Mouse (Mus musculus) limb, embryonic 12.5 days (tissue): ENCODE results near the gene Polr2l. TPM values are rescaled to one million over a fixed set of nuclear protein-coding genes. Genes with fewer than 3 reads are reported as not detected.

Source experiments
- ATAC-seq: fragments of 200-750 bp; cut with Nextera tagmentation; 2 replicates; pipeline ENCODE4 v1.8.0; 2017; ENCODE audit warnings: low read depth, moderate TSS enrichment; ENCODE audit not compliant: insufficient number of reproducible peaks, insufficient read depth, low FRiP score, low TSS enrichment
- H3K27ac ChIP-seq: fragments of 300-500 bp; sonication (generic); 2 replicates; pipeline ENCODE4 v1.5.1; 2016; ENCODE audit warnings: mild to moderate bottlenecking, moderate library complexity
- H3K27me3 ChIP-seq: fragments of 300-500 bp; sonication (generic); 2 replicates; pipeline ENCODE4 v1.6.1; 2016; ENCODE audit warnings: mild to moderate bottlenecking, moderate library complexity
- H3K36me3 ChIP-seq: fragments of 300-500 bp; sonication (generic); 2 replicates; pipeline ENCODE4 v1.6.1; 2016; ENCODE audit warnings: mild to moderate bottlenecking, moderate library complexity
- H3K4me1 ChIP-seq: fragments of 300-500 bp; sonication (generic); replicated peaks from 2 replicates; pipeline ENCODE4 v1.6.1; 2016
- H3K4me2 ChIP-seq: fragments of 300-500 bp; sonication (generic); 2 replicates; pipeline ENCODE4 v1.6.1; 2016; ENCODE audit warnings: mild to moderate bottlenecking, moderate library complexity
- H3K4me3 ChIP-seq: fragments of 300-500 bp; sonication (generic); replicated peaks from 2 replicates; pipeline ENCODE4 v1.5.1; 2016; ENCODE audit warnings: mild to moderate bottlenecking
- H3K9ac ChIP-seq: fragments of 300-500 bp; sonication (generic); replicated peaks from 2 replicates; pipeline ENCODE4 v1.6.1; 2016; ENCODE audit warnings: mild to moderate bottlenecking, moderate library complexity
- H3K9me3 ChIP-seq: fragments of 300-500 bp; sonication (generic); 2 replicates; pipeline ENCODE4 v1.6.1; 2016; ENCODE audit warnings: mild to moderate bottlenecking, moderate library complexity
- WGBS: fragments of 180-500 bp; shearing (Covaris S2); methylation state at CpG from one replicate; pipeline ENCODE4 v1.1.7; 2016; 5-methylcytosine and 5-hydroxymethylcytosine counted together
- polyA plus RNA-seq: library from polyadenylated mRNA; unstranded; fragments of >200 nt; fragmentation: Nextera tagmentation; extraction: Ambion mirVana; gene quantifications from 2 replicates; pipeline ENCODE4 v1.2.1, GENCODE M21; 2016

The Polr2l gene
- polyA plus RNA-seq, 1 experiment from 2014 or later: 65.7 TPM

DNA sequence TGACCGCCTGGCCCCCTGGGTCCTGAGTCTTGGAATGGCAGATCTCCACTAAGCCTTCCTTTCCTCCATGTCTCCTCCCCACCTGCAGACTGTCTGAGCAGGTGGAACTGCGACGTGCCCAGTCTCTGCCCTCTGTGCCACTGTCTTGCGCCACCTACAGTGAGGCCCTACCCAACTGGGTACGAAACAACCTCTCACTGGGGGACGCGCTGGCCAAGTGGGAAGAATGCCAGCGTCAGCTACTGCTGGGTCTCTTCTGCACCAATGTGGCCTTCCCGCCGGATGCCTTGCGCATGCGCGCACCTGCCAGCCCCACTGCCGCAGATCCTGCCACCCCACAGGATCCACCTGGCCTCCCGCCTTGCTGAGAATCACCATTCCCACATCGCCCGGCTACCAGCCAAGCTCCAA, 15.6 kb downstream of the Polr2l start:
- Histone ChIP-seq H3K4me2 (no peak overlapping the region), H3K4me3 (no peak overlapping the region), H3K27ac (no peak overlapping the region), H3K36me3 (peaks cover 8% of the 10 kb centered on the region; the same call in 1 of the 2 replicates), H3K4me1 (peaks cover 33% of the 10 kb centered on the region), H3K9me3 (no peaks in the 10 kb centered on the region), H3K9ac (no peak overlapping the region), H3K27me3 (peaks cover 69% of the 10 kb centered on the region)
- WGBS: 90% methylated on average over 17 of the region's 17 CpGs
- no peak for ATAC-seq

DNA sequence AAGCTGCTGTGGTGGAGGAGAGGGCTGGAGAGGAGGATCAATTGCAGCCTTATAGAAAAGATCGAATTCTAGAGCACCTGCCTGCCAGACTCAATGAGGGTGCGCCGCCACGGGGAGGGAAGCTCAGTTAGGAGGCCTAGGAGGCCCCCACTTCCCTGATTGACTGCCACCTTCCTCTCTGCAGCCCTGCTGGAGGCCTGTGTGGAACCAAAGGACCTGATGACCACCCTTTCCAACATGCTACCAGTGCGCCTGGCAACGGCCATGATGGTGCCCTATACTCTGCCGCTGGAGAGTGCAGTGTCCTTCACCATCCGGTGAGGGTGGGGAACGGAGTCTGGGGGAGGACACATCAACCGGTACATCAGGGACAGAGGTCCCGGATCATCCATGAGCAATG, 16.3 kb downstream of the Polr2l start:
- H3K27me3 ChIP-seq: peaks cover 63% of the 10 kb centered on the region
- no peak overlapping the region for H3K27ac ChIP-seq
- no peak overlapping the region for H3K4me2 ChIP-seq
- H3K9ac ChIP-seq: no peak overlapping the region
- WGBS: 91% methylated on average over 11 of the region's 11 CpGs
- no peaks in the 10 kb centered on the region for H3K9me3 ChIP-seq
- H3K4me3 ChIP-seq: no peak overlapping the region
- no peak for ATAC-seq
- peaks cover 8% of the 10 kb centered on the region; the same call in 1 of the 2 replicates for H3K36me3 ChIP-seq
- peaks cover 30% of the 10 kb centered on the region for H3K4me1 ChIP-seq

DNA sequence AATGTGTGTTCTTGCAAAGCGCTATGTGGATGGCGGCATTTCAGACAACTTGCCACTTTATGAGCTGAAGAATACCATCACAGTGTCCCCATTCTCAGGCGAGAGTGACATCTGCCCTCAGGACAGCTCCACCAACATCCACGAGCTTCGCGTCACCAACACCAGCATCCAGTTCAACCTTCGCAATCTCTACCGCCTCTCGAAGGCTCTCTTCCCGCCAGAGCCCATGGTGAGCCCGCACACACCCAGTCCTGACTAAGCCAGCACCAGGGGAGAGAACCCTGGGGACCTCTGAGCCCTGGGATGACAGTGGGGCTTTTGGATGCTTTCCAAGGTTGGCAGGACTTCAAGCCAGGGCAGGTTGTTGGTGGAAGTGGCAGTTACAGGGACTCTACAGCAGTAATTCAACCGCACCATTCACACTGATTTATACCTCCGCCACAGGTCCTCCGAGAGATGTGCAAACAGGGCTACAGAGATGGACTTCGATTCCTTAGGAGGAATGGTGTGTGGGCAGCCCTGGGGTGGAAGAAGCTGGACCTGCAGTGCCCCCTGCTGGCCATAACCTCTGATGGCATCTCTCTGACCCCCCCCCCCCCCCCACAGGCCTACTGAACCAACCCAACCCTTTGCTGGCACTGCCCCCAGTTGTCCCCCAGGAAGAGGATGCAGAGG, 16.8 kb downstream of the Polr2l start:
- ATAC-seq: no peak
- Histone ChIP-seq H3K27ac (no peak overlapping the region), H3K9me3 (no peaks in the 10 kb centered on the region), H3K4me2 (no peak overlapping the region), H3K27me3 (peaks cover 57% of the 10 kb centered on the region), H3K36me3 (peaks cover 8% of the 10 kb centered on the region; the same call in 1 of the 2 replicates), H3K9ac (no peak overlapping the region), H3K4me1 (peaks cover 30% of the 10 kb centered on the region), H3K4me3 (no peak overlapping the region)
- WGBS: 75% methylated on average over 15 of the region's 15 CpGs

DNA sequence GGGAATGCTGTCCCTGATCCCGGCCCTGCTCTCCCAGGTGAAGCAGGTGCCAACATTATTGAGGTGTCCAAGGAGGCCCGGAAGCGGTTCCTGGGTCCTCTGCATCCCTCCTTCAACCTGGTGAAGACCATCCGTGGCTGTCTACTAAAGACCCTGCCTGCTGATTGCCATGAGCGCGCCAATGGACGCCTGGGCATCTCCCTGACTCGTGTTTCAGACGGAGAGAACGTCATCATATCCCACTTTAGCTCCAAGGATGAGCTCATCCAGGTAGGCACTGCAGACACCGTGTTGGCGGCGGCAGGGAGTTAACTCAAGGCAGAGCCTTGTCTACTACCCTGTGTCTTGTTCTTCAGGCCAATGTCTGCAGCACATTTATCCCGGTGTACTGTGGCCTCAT, 17.7 kb downstream of the Polr2l start:
- no peak overlapping the region for H3K4me3 ChIP-seq
- peaks cover 26% of the 10 kb centered on the region for H3K4me1 ChIP-seq
- no peak for ATAC-seq
- no peak overlapping the region for H3K9ac ChIP-seq
- H3K27me3 ChIP-seq: peaks cover 49% of the 10 kb centered on the region
- H3K4me2 ChIP-seq: no peak overlapping the region
- 91% methylated on average over 14 of the region's 14 CpGs for WGBS
- no peaks in the 10 kb centered on the region for H3K9me3 ChIP-seq
- peaks cover 10% of the 10 kb centered on the region for H3K36me3 ChIP-seq
- no peak overlapping the region for H3K27ac ChIP-seq

DNA sequence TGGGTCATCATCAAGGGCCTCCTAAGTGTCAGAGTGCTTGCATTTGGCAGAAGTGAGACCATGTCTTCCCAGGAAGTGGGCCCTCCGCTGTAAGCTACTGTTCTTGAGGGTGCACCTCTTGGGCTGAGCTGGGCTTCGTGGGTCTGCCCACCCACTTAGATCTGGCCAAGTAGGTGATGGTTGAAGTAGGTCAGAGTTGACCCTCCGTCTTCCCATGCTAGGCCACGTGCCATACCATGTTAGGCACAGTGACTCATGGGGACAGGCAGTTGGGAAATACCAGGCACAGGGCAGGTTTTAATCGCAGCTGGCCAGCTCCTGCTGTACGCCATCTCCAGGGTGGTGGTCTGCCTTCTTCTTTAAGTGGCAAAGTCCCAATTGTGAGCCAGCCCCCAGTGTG, 18.2 kb downstream of the Polr2l start:
- Histone ChIP-seq H3K4me1 (peaks cover 21% of the 10 kb centered on the region), H3K27me3 (peaks cover 44% of the 10 kb centered on the region), H3K9ac (no peak overlapping the region), H3K27ac (no peak overlapping the region), H3K4me2 (no peak overlapping the region), H3K9me3 (no peaks in the 10 kb centered on the region), H3K36me3 (peaks cover 15% of the 10 kb centered on the region), H3K4me3 (no peak overlapping the region)
- WGBS: 94% methylated on average over 6 of the region's 6 CpGs
- no peak for ATAC-seq

DNA sequence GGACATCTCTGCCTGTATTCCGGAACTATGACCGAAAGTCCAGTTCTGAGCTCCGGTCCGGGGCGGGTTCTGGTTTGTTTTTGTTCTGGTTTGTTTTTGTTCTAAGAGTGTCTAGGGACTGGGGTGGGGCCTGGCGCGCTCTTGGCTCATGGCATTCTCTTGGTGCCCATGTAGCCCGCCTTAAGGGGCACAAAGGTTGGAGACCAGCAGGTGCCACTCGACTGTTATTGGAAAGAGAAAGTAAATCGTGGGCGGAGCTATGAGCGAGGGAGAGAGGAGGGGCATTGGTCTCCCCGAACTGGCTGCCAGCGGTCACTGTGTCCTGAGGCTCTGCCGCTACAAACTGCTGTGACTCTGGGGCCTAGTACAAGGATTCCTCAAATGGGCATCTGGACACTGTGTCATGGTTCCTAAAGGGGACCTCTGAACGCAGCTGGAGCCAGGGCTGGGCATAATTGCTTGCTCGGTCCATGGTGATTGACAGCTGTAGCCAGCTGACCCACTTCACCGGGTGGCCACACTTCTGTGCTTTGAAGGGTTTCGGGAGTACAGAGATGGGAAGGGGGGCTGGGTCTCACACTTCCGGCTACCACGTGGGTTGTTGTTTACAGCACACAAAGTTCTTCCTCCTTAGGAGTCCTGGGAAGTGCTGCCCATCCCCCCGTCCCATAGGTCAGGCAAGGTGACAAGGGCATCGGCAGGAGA, 19.2 kb downstream of the Polr2l start:
- Histone ChIP-seq H3K4me2 (peak overlapping the region; percentile 98), H3K4me3 (peak overlapping the region; percentile 61), H3K27ac (peak overlapping the region; percentile 66; the same call in 1 of the 2 replicates), H3K9ac (peak overlapping the region; percentile 66), H3K27me3 (peaks cover 34% of the 10 kb centered on the region), H3K9me3 (no peaks in the 10 kb centered on the region), H3K4me1 (peaks cover 17% of the 10 kb centered on the region), H3K36me3 (peaks cover 24% of the 10 kb centered on the region)
- ATAC-seq: peak; percentile 21
- WGBS: 1% methylated on average over 23 of the region's 23 CpGs

DNA sequence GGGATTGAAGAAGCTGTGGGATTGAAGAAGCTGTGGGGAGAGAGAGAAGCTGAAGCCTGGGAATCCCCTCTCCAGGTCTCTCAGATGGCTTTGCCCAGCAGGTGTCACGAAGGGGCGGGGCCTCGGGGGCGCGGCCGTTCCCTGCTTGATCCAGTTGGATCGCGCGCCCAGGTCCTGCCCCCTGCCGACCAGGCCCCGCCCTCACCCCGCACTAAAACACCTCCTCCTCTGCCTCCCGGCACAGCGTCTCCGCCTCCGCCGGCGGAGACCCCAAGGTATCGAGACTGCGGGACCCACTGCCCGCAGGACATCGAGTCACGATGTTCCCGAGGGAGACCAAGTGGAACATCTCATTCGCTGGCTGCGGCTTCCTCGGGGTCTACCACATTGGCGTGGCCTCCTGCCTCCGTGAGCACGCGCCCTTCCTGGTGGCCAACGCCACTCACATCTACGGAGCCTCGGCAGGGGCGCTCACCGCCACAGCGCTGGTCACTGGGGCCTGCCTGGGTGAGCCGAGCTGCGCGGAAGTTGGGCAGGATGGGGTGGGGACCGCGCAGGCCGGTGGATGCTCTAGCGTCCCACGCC, 19.9 kb downstream of the Polr2l start, which contains the start of gene Pnpla2:
Pnpla2 (plus strand) TSS at position 232 of the 585 bp plus-strand sequence.
- H3K4me2 ChIP-seq: peak within 1 kb of the TSS; percentile 98
- H3K27me3 ChIP-seq: peaks cover 27% of the 10 kb centered on the region
- WGBS: under 1% methylated on average over 45 of the region's 45 CpGs
- H3K27ac ChIP-seq: peak within 1 kb of the TSS; percentile 66; the same call in 1 of the 2 replicates
- H3K4me3 ChIP-seq: peak within 1 kb of the TSS; percentile 61
- H3K9ac ChIP-seq: peak within 1 kb of the TSS; percentile 66
- H3K4me1 ChIP-seq: peaks cover 17% of the 10 kb centered on the region
- peaks cover 31% of the 10 kb centered on the region for H3K36me3 ChIP-seq
- peak; percentile 74 for ATAC-seq
- no peaks in the 10 kb centered on the region for H3K9me3 ChIP-seq

DNA sequence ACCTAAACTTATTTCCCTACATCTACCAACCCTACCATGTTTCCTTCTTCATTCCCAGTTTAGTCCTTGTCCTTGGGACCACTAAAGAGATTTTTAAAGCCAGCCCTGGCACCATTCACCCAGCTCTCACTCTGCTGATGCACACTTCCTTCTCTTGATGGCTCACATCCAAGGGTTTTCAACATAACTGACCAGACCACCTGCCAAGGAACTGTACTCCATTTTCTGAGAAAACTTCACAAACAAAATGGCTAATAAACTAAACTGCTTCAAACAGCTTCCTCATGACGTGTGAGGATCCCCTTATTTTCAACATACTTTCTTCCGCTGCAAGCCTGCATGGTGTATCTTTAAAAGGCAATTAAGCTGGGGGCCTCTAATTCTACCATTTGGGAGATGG, 21.3 kb downstream of the Polr2l start:
- ATAC-seq: no peak
- H3K36me3 ChIP-seq: peaks cover 38% of the 10 kb centered on the region
- no peaks in the 10 kb centered on the region for H3K9me3 ChIP-seq
- 71% methylated on average over 2 of the region's 2 CpGs for WGBS
- peaks cover 13% of the 10 kb centered on the region for H3K27me3 ChIP-seq
- H3K4me3 ChIP-seq: no peak overlapping the region
- H3K4me1 ChIP-seq: peaks cover 18% of the 10 kb centered on the region
- H3K9ac ChIP-seq: no peak overlapping the region
- H3K4me2 ChIP-seq: no peak overlapping the region
- H3K27ac ChIP-seq: no peak overlapping the region

DNA sequence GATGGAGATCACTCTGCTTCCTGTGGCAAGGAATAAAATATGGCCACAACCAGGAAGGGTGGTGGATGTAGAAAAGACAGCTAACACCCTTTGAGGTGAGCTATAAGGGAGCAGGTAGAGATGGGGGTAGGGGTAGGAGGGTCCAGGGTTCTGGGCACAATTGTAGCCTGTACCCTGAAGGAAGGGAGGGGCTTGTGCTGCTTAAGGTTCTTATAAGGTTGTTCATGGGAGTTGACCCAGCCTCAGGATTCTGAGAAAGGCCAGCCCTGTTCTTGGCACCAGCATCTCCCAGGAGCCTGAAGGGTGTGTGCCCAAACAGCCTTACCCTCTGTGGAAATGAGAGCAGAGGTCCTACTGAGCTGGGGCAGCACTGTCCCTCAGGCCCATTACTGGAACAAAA, 23.0 kb downstream of the Polr2l start:
- H3K4me2 ChIP-seq: no peak overlapping the region
- H3K36me3 ChIP-seq: peaks cover 41% of the 10 kb centered on the region
- no peak overlapping the region for H3K4me3 ChIP-seq
- no peaks in the 10 kb centered on the region for H3K9me3 ChIP-seq
- ATAC-seq: no peak
- H3K27ac ChIP-seq: no peak overlapping the region
- H3K4me1 ChIP-seq: peaks cover 24% of the 10 kb centered on the region
- H3K27me3 ChIP-seq: peaks cover 3% of the 10 kb centered on the region; the same call in 1 of the 2 replicates
- no peak overlapping the region for H3K9ac ChIP-seq

DNA sequence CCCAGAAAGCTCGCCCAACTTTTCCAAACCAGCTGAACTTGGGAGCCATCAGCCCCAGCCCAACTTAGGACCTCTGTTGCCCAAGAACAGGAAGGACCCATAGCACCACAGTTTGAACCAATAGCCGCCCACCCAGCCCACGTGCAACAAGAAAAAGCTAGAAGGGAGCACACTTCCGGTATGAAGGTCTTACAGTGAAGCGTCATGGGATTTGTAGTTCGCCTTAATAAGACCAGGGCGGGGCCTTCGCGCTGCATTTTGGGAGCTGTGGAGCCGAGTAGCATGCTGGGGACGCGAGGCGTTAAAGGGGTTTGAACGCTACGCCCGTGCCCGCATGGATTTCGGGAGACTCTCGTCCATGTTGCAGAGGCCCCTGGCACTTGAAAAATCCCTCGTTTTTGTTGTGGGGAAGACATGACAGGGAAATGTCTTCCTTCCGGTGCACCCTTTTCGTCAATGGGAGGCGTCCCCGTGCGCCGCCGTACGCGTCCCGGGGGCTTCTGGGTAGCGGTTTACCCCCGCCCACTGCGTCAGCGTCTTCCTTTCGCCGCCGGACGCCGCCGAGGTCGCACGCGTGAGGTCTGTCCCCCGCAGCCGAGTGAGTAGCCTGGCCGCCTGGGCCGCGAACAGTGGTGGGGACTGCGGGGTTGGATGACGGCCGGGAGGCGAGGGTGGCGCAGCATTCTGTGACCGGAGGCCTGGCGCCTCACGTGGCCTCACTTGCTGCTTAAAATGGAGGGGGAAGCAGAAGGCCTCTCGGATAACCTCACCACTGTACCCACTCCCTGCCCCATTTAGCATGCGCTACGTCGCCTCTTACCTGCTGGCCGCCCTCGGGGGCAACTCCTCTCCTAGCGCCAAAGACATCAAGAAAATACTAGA, 27.6 kb downstream of the Polr2l start, which contains the start of gene Rplp2:
Rplp2 (plus strand) TSS at position 261 of the 882 bp plus-strand sequence.
- Histone ChIP-seq H3K4me2 (peak within 1 kb of the TSS; percentile 79), H3K4me3 (peak within 1 kb of the TSS; percentile 88), H3K9me3 (no peaks in the 10 kb centered on the region), H3K27ac (peak within 1 kb of the TSS; percentile 64), H3K9ac (peak within 1 kb of the TSS; percentile 95), H3K27me3 (no peaks in the 10 kb centered on the region), H3K4me1 (peaks cover 26% of the 10 kb centered on the region), H3K36me3 (peaks cover 40% of the 10 kb centered on the region)
- ATAC-seq: peak; percentile 85
- under 1% methylated on average over 63 of the region's 63 CpGs for WGBS
